In genomic region chr2:125386221-125386965, GRCm38 (mm10) we compare ENCODE assay signal across 23 mouse cellular contexts.
"Had no signal": no experiment of that assay in that cellular context is flagged by ENCODE, and none has a peak within 500 bp of the region (broad histone marks: within the 10 kb centered on the region; RNA-seq: fewer than 3 reads in every experiment).

No protein-coding gene starts in this region.

- H3K9me3 ChIP-seq: heart, embryonic 12.5 days; hindbrain, embryonic 10.5 days; hindbrain, embryonic 12.5 days; intestine, embryonic 15.5 days; limb, embryonic 10.5 days; limb, embryonic 12.5 days; liver, embryonic 13.5 days; liver, embryonic 15.5 days had no signal

- H3K27ac ChIP-seq: gastrocnemius, adult 2 months; heart, adult 2 months; hindbrain, embryonic 10.5 days; hindbrain, embryonic 12.5 days; hindbrain, embryonic 14.5 days; intestine, embryonic 15.5 days; layer of hippocampus, adult 2 months; left cerebral cortex, adult 2 months; limb, embryonic 10.5 days; limb, embryonic 12.5 days; liver, embryonic 13.5 days; liver, embryonic 15.5 days had no signal

- H3K36me3 ChIP-seq: intestine, embryonic 15.5 days; liver, embryonic 13.5 days; liver, embryonic 15.5 days had no signal

- H3K4me1 ChIP-seq: heart, embryonic 12.5 days; hindbrain, embryonic 10.5 days; hindbrain, embryonic 12.5 days; intestine, embryonic 15.5 days; limb, embryonic 10.5 days; limb, embryonic 12.5 days; liver, embryonic 13.5 days; liver, embryonic 15.5 days had no signal

- DNase-seq: gastrocnemius, adult 2 months; gastrocnemius, postnatal 10 days; gastrocnemius, postnatal 25 days; heart, adult 2 months; heart, postnatal 10 days; heart, postnatal 4 days; kidney, adult 18-20 months; kidney, adult 8-10 months; kidney, postnatal 10 days; kidney, postnatal 25 days; kidney, postnatal 4 days; liver; liver, embryonic 13.5 days had no signal

- H3K4me3 ChIP-seq: gastrocnemius, adult 2 months; heart, adult 2 months; heart, embryonic 12.5 days; hindbrain, embryonic 10.5 days; hindbrain, embryonic 12.5 days; intestine, embryonic 15.5 days; layer of hippocampus, adult 2 months; left cerebral cortex, adult 2 months; limb, embryonic 10.5 days; limb, embryonic 12.5 days; liver, embryonic 13.5 days; liver, embryonic 15.5 days had no signal

- H3K27me3 ChIP-seq: heart, embryonic 12.5 days; hindbrain, embryonic 12.5 days; intestine, embryonic 15.5 days; limb, embryonic 12.5 days; liver, embryonic 13.5 days; liver, embryonic 15.5 days had no signal
